Mouse (Mus musculus) liver, embryonic 12.5 days (tissue): ENCODE results near the gene Spaca4. TPM values are rescaled to one million over a fixed set of nuclear protein-coding genes. Genes with fewer than 3 reads are reported as not detected.

Source experiments
- ATAC-seq: fragments of 200-750 bp; cut with Nextera tagmentation; 2 replicates; pipeline ENCODE4 v1.8.0; 2017; ENCODE audit warnings: moderate number of reproducible peaks, mild to moderate bottlenecking, moderate library complexity
- H3K27ac ChIP-seq: fragments of 300-500 bp; sonication (generic); 2 replicates; pipeline ENCODE4 v1.5.1; 2016; ENCODE audit warnings: mild to moderate bottlenecking
- H3K27me3 ChIP-seq: fragments of 300-500 bp; sonication (generic); replicated peaks from 2 replicates; pipeline ENCODE4 v1.6.1; 2016; ENCODE audit warnings: mild to moderate bottlenecking, moderate library complexity
- H3K36me3 ChIP-seq: fragments of 300-500 bp; sonication (generic); 2 replicates; pipeline ENCODE4 v1.6.1; 2016; ENCODE audit warnings: mild to moderate bottlenecking, moderate library complexity
- H3K4me1 ChIP-seq: fragments of 300-500 bp; sonication (generic); 2 replicates; pipeline ENCODE4 v1.6.1; 2016
- H3K4me2 ChIP-seq: fragments of 300-500 bp; sonication (generic); 2 replicates; pipeline ENCODE4 v1.6.1; 2016; ENCODE audit warnings: mild to moderate bottlenecking, moderate library complexity
- H3K4me3 ChIP-seq: fragments of 300-500 bp; sonication (generic); 2 replicates; pipeline ENCODE4 v1.5.1; 2016; ENCODE audit warnings: mild to moderate bottlenecking, moderate library complexity
- H3K9ac ChIP-seq: fragments of 300-500 bp; sonication (generic); 2 replicates; pipeline ENCODE4 v1.6.1; 2016; ENCODE audit warnings: mild to moderate bottlenecking, moderate library complexity
- H3K9me3 ChIP-seq: fragments of 300-500 bp; sonication (generic); replicated peaks from 2 replicates; pipeline ENCODE4 v1.6.1; 2016; ENCODE audit warnings: mild to moderate bottlenecking, moderate library complexity
- WGBS: fragments of 180-500 bp; shearing (Covaris S2); methylation state at CpG from one replicate; pipeline ENCODE4 v1.1.7; 2016; ENCODE audit not compliant: insufficient replicate concordance; 5-methylcytosine and 5-hydroxymethylcytosine counted together
- polyA plus RNA-seq: library from polyadenylated mRNA; unstranded; fragments of >200 nt; fragmentation: Nextera tagmentation; extraction: Ambion mirVana; gene quantifications from 2 replicates; pipeline ENCODE4 v1.2.1, GENCODE M21; 2016

The Spaca4 gene
- polyA plus RNA-seq, 1 experiment from 2014 or later, result not detected

GRCm38 (mm10) chr7:45689099-45689498 lies 36.5 kb downstream of the Spaca4 start:
- no peak for ATAC-seq
- peaks cover 16% of the 10 kb centered on the region for H3K27me3 ChIP-seq
- no peak overlapping the region for H3K4me2 ChIP-seq
- no peak overlapping the region for H3K27ac ChIP-seq
- H3K9ac ChIP-seq, result no peak overlapping the region
- no peaks in the 10 kb centered on the region for H3K9me3 ChIP-seq
- no peak overlapping the region for H3K4me3 ChIP-seq
- H3K4me1 ChIP-seq, result peaks cover 11% of the 10 kb centered on the region; the same call in 1 of the 2 replicates
- H3K36me3 ChIP-seq, result no peaks in the 10 kb centered on the region
- 50% methylated on average over 6 of the region's 6 CpGs for WGBS

GRCm38 (mm10) chr7:45686841-45687240 lies 38.8 kb downstream of the Spaca4 start:
- H3K9ac ChIP-seq, result no peak overlapping the region
- no peaks in the 10 kb centered on the region for H3K36me3 ChIP-seq
- H3K27me3 ChIP-seq, result peaks cover 16% of the 10 kb centered on the region
- H3K4me2 ChIP-seq, result no peak overlapping the region
- H3K9me3 ChIP-seq, result no peaks in the 10 kb centered on the region
- ATAC-seq, result no peak
- no peak overlapping the region for H3K4me3 ChIP-seq
- 59% methylated on average over 3 of the region's 3 CpGs for WGBS
- H3K27ac ChIP-seq, result no peak overlapping the region
- H3K4me1 ChIP-seq, result peaks cover 20% of the 10 kb centered on the region

GRCm38 (mm10) chr7:45685811-45686210 lies 39.8 kb downstream of the Spaca4 start:
- H3K27ac ChIP-seq, result no peak overlapping the region
- peaks cover 16% of the 10 kb centered on the region for H3K27me3 ChIP-seq
- no peaks in the 10 kb centered on the region for H3K9me3 ChIP-seq
- H3K9ac ChIP-seq, result no peak overlapping the region
- peaks cover 30% of the 10 kb centered on the region for H3K4me1 ChIP-seq
- no peaks in the 10 kb centered on the region for H3K36me3 ChIP-seq
- WGBS, result 53% methylated on average over 10 of the region's 10 CpGs
- no peak overlapping the region for H3K4me2 ChIP-seq
- no peak overlapping the region for H3K4me3 ChIP-seq
- ATAC-seq, result no peak

GRCm38 (mm10) chr7:45683396-45684050 lies 42.1 kb downstream of the Spaca4 start, which contains the start of gene Ntn5:
TSS of gene Ntn5 (plus strand) at chr7:45684022.
- no peaks in the 10 kb centered on the region for H3K36me3 ChIP-seq
- no peak for ATAC-seq
- no peaks in the 10 kb centered on the region for H3K9me3 ChIP-seq
- H3K27me3 ChIP-seq, result peaks cover 16% of the 10 kb centered on the region
- no peak within 1 kb of the TSS for H3K4me3 ChIP-seq
- peak within 1 kb of the TSS; percentile 50; the same call in 1 of the 2 replicates for H3K4me2 ChIP-seq
- no peak within 1 kb of the TSS for H3K9ac ChIP-seq
- 59% methylated on average over 7 of the region's 7 CpGs for WGBS
- H3K4me1 ChIP-seq, result peaks cover 27% of the 10 kb centered on the region
- H3K27ac ChIP-seq, result no peak within 1 kb of the TSS

- Histone ChIP-seq H3K9me3 (no peaks in the 10 kb centered on the region), H3K9ac (peak overlapping the region; percentile 55; the same call in 1 of the 2 replicates), H3K4me2 (peak overlapping the region; percentile 50), H3K27ac (peak overlapping the region; percentile 50), H3K4me3 (0 out of 2 replicates have a peak overlapping the region, but pooled peaks have one; percentile 12), H3K36me3 (no peaks in the 10 kb centered on the region), H3K4me1 (peaks cover 27% of the 10 kb centered on the region), H3K27me3 (peaks cover 16% of the 10 kb centered on the region)
- 23% methylated on average over 14 of the region's 14 CpGs for WGBS
- peak; percentile 34; the same call in 1 of the 2 replicates for ATAC-seq
Observed at GRCm38 (mm10) chr7:45682144-45683126, 43.2 kb downstream of the Spaca4 start.

- Histone ChIP-seq H3K27ac (no peak overlapping the region), H3K4me1 (peaks cover 21% of the 10 kb centered on the region), H3K27me3 (peaks cover 8% of the 10 kb centered on the region), H3K4me3 (no peak overlapping the region), H3K36me3 (no peaks in the 10 kb centered on the region), H3K9me3 (no peaks in the 10 kb centered on the region), H3K4me2 (no peak overlapping the region), H3K9ac (no peak overlapping the region)
- WGBS, result 44% methylated on average over 8 of the region's 8 CpGs
- ATAC-seq, result no peak
Observed at GRCm38 (mm10) chr7:45681046-45681736, 44.4 kb downstream of the Spaca4 start.

GRCm38 (mm10) chr7:45679966-45680621 lies 45.5 kb downstream of the Spaca4 start:
- Histone ChIP-seq H3K9ac (no peak overlapping the region), H3K36me3 (no peaks in the 10 kb centered on the region), H3K4me2 (no peak overlapping the region), H3K4me3 (no peak overlapping the region), H3K9me3 (no peaks in the 10 kb centered on the region), H3K27me3 (peaks cover 13% of the 10 kb centered on the region), H3K27ac (no peak overlapping the region), H3K4me1 (peaks cover 20% of the 10 kb centered on the region)
- ATAC-seq, result 0 out of 2 replicates have a peak, but pooled peaks have one; percentile 24
- 55% methylated on average over 14 of the region's 14 CpGs for WGBS

GRCm38 (mm10) chr7:45678513-45678912 lies 47.1 kb downstream of the Spaca4 start:
- peaks cover 20% of the 10 kb centered on the region for H3K4me1 ChIP-seq
- no peak overlapping the region for H3K27ac ChIP-seq
- WGBS, result 86% methylated on average over 14 of the region's 14 CpGs
- H3K4me2 ChIP-seq, result no peak overlapping the region
- H3K9ac ChIP-seq, result no peak overlapping the region
- H3K27me3 ChIP-seq, result peaks cover 7% of the 10 kb centered on the region; the same call in 1 of the 2 replicates
- H3K4me3 ChIP-seq, result no peak overlapping the region
- no peaks in the 10 kb centered on the region for H3K9me3 ChIP-seq
- H3K36me3 ChIP-seq, result no peaks in the 10 kb centered on the region
- ATAC-seq, result no peak

- Histone ChIP-seq H3K27me3 (0 out of 2 replicates have a peak, but pooled peaks cover 7% of the 10 kb centered on the region), H3K9ac (no peak overlapping the region), H3K27ac (no peak overlapping the region), H3K4me3 (no peak overlapping the region), H3K9me3 (no peaks in the 10 kb centered on the region), H3K4me2 (no peak overlapping the region), H3K4me1 (peaks cover 20% of the 10 kb centered on the region), H3K36me3 (no peaks in the 10 kb centered on the region)
- WGBS, result 62% methylated on average over 7 of the region's 7 CpGs
- ATAC-seq, result no peak
Observed at GRCm38 (mm10) chr7:45677627-45678295, 47.9 kb downstream of the Spaca4 start.
